Mouse (Mus musculus): ENCODE data around the gene Slc17a7. TPM values are rescaled to one million over a fixed set of nuclear protein-coding genes. Genes with fewer than 3 reads are reported as not detected.

Gene Slc17a7
- polyA plus RNA-seq, 1 experiment from 2014 or later: not detected

DNA sequence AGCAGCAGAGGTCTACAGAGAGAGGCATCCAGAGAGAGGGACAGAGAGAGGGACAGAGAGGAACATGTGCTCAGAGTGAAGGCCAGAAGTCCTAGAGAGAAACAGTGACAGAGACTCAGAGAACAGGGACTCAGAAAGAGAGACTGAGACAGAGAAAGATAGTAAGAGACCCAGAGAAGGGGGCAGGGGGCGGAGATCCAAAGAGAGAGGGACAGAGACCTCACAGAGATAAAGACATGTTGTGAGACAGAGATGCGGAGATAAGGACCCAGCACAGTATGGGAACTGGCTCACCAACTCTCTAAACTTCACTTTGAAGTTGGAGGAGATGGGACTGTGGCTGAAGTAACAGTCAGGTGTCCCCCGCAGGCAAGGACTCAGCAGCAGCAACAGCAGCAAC lies 28.4 kb upstream of the Slc17a7 start:
- Histone ChIP-seq H3K9me3 (no peaks in the 10 kb centered on the region), H3K4me1 (peaks cover 6% of the 10 kb centered on the region), H3K9ac (0 out of 2 replicates have a peak overlapping the region, but pooled peaks have one; percentile 40), H3K27me3 (replicated peaks) (no peaks in the 10 kb centered on the region), H3K27ac (no peak overlapping the region), H3K36me3 (no peaks in the 10 kb centered on the region), H3K4me2 (peak overlapping the region; percentile 67), H3K4me3 (replicated peaks) (peak overlapping the region; percentile 68)
- no peak for ATAC-seq (ENCODE audit: insufficient read depth, low FRiP score, low read depth)
- 80% methylated on average over 3 of the region's 3 CpGs for WGBS

DNA sequence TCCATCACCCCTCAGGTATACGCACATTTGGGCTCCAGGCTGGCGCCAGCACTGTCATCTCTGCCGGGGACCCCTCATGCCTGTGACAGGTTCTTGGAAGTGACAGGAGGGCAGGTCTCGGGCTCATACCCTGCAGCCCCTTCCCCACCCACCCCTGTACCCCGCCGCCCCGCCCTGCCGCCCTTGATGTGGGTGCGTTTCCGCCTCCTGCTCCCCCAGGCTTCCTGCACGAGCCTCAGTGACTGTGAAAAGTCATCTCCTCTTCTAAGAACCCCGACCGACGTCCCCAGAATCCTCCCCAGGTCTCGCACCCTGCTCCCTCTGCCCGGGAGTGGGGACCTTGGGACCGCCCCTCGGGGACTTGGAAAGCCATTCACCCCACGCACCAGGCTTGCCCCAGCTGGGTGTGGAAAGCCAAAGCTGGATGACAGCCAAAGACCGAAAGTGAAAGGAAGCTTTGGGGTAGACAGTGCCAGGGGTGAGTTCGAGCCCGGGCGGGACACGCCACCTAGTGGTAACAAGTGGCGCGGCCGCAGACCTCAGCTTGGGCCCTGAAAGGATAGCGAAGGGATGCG lies 27.7 kb upstream of the Slc17a7 start, which contains the start of the genes Gm45713 and Flt3l:
Gene Gm45713 (minus strand): TSS at position 239 of the 575 bp plus-strand sequence.
Gene Flt3l (minus strand): TSS at position 440 of the 575 bp plus-strand sequence.
- ATAC-seq (ENCODE audit: insufficient read depth, low FRiP score, low read depth): peak; percentile 80
- Histone ChIP-seq H3K4me1 (peaks cover 6% of the 10 kb centered on the region), H3K4me2 (peak within 1 kb of the TSS; percentile 67), H3K27me3 (replicated peaks) (no peaks in the 10 kb centered on the region), H3K4me3 (replicated peaks) (peak within 1 kb of the TSS; percentile 68), H3K36me3 (no peaks in the 10 kb centered on the region), H3K9me3 (no peaks in the 10 kb centered on the region), H3K27ac (0 out of 2 replicates have a peak within 1 kb of the TSS, but pooled peaks have one; percentile 45), H3K9ac (peak within 1 kb of the TSS; percentile 40; the same call in 1 of the 2 replicates)
- WGBS: 2% methylated on average over 29 of the region's 29 CpGs

DNA sequence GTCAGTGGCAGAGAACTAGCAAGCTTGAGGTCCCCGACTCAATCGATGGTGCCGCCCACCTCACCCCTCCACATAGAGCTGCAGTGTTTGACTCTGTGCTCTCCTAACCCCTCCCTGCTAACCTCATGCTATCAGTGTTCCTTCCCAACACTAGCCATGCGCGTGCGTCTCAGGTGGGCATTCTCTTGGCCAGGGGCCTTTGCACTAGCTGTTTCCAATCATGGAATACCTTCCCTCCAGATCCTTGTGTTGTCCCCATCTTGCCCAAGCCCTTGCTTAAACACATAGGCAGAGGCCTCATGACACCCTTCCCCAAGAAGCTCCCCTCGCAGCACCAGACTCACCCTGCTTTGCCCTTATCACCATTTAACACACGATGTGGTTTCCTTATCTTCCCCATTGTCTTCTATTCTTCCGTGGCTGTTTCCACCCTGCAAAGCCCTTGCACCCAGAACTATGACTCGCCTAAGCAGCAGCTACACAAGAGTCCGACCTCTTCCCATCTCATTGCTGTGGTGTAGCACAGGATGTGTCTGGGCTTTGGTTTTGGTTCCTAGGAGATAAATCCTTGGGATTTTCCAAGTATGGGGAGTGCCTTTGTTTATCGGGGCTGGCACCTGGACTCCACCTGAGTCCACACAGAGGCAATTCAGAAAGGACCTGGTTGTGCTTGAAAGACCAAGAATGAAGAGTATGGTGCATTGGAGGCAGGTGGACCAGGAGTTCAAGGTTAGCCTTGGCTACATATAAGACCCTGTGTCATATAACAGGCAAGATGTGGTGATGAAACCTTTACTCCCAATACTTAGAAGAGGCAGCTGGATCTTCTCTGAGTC lies 26.4 kb upstream of the Slc17a7 start:
- WGBS: 64% methylated on average over 12 of the region's 12 CpGs
- Histone ChIP-seq H3K4me3 (replicated peaks) (no peak overlapping the region), H3K36me3 (0 out of 2 replicates have a peak, but pooled peaks cover 8% of the 10 kb centered on the region), H3K4me1 (peaks cover 6% of the 10 kb centered on the region), H3K27me3 (replicated peaks) (no peaks in the 10 kb centered on the region), H3K9ac (no peak overlapping the region), H3K9me3 (no peaks in the 10 kb centered on the region), H3K4me2 (no peak overlapping the region), H3K27ac (no peak overlapping the region)
- no peak for ATAC-seq (ENCODE audit: insufficient read depth, low FRiP score, low read depth)

- Histone ChIP-seq H3K4me1 (peaks cover 6% of the 10 kb centered on the region), H3K27ac (no peak overlapping the region), H3K4me2 (no peak overlapping the region), H3K36me3 (0 out of 2 replicates have a peak, but pooled peaks cover 17% of the 10 kb centered on the region), H3K27me3 (replicated peaks) (no peaks in the 10 kb centered on the region), H3K9me3 (no peaks in the 10 kb centered on the region), H3K9ac (no peak overlapping the region), H3K4me3 (replicated peaks) (no peak overlapping the region)
- WGBS: 92% methylated on average over 1 of the region's 1 CpGs
- no peak for ATAC-seq (ENCODE audit: insufficient read depth, low FRiP score, low read depth)
Observed at GRCm38 (mm10) chr7:45138403-45138802, 25.3 kb upstream of the Slc17a7 start.

DNA sequence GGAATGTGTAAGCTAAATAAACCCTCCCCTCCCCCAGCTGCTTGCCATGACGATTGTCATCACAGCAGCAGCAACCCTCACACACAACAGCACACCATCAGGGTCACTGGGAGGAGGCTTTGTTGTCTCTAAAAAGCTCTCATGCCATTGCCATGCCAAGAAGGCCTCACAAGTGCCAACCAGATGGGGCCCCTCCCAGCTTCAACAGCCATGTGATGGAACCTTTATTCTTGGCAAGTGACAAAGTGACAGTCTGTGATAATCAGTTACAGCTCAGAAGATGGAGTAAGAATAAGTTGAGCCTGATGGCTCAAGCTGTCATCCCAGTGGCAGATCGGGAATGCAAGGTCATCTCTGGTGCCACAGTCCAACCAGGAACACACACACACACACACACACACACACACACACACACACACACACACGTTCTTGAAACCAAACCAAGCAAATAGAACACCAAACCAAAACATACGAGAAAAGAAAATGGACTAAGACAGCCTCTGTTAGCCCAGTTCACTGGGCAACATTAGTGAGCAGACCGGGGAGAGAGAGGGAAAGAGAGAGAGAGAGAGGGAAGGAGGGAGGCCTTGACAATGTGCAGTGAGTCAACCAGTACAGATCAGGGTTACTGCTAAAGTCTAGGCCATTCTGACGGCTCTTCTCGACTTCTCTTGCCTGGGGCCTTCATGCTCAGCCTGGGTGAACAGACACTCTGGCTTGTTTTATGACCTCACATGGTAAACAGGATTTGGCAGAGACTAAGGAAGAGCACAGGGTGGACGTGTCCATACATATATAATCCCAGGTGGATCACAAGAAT lies 23.6 kb upstream of the Slc17a7 start:
- no peak overlapping the region for H3K4me2 ChIP-seq
- no peak overlapping the region for H3K4me3 ChIP-seq (replicated peaks)
- 69% methylated on average over 8 of the region's 8 CpGs for WGBS
- H3K27ac ChIP-seq: no peak overlapping the region
- no peaks in the 10 kb centered on the region for H3K27me3 ChIP-seq (replicated peaks)
- no peaks in the 10 kb centered on the region for H3K9me3 ChIP-seq
- H3K9ac ChIP-seq: no peak overlapping the region
- H3K36me3 ChIP-seq: 0 out of 2 replicates have a peak, but pooled peaks cover 25% of the 10 kb centered on the region
- no peaks in the 10 kb centered on the region for H3K4me1 ChIP-seq
- no peak for ATAC-seq (ENCODE audit: insufficient read depth, low FRiP score, low read depth)

DNA sequence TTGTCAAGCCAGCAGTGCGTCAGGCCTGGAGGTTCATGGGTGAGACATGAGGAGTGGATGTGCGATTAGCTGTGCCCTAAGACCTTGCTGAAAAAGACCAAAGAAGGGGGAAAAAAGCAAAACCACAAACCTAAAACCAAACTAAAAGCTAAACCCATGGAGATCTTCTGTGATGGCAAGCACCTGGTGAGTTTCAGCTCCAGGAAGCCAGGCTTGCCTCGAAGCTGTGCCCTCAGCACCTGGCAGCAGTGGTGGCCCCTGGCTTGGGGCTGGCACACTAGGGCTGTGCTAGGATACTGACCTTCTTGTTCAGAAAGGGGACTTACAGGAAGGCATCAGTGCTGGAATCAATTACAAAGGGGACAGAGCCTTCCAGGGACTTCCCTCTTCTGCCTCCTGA lies 22.4 kb upstream of the Slc17a7 start:
- H3K9ac ChIP-seq: no peak overlapping the region
- no peaks in the 10 kb centered on the region for H3K4me1 ChIP-seq
- no peak for ATAC-seq (ENCODE audit: insufficient read depth, low FRiP score, low read depth)
- H3K9me3 ChIP-seq: no peaks in the 10 kb centered on the region
- no peak overlapping the region for H3K4me2 ChIP-seq
- H3K27ac ChIP-seq: no peak overlapping the region
- 89% methylated on average over 3 of the region's 3 CpGs for WGBS
- 0 out of 2 replicates have a peak, but pooled peaks cover 34% of the 10 kb centered on the region for H3K36me3 ChIP-seq
- H3K27me3 ChIP-seq (replicated peaks): no peaks in the 10 kb centered on the region
- H3K4me3 ChIP-seq (replicated peaks): no peak overlapping the region

DNA sequence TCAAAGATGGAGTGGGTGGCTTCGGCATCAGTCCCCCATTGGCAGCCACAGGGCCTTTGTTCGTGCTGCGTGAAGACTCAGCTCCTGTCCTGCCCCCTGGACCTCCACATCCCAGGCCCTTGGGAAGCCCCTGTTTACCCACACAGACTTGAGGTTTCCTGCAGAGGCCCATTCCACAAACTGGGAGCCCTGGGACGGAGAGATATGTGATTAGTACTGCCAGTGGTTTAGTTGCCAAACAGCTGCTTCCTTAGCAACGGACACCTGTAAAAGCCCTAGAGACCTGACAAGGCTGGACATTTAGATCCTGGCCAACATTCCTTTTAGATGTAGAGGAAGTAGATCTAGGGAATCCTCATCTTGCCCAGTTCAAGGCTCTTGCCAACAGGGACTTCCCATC lies 21.8 kb upstream of the Slc17a7 start:
- Histone ChIP-seq H3K36me3 (0 out of 2 replicates have a peak, but pooled peaks cover 40% of the 10 kb centered on the region), H3K27me3 (replicated peaks) (no peaks in the 10 kb centered on the region), H3K4me3 (replicated peaks) (no peak overlapping the region), H3K4me1 (no peaks in the 10 kb centered on the region), H3K4me2 (no peak overlapping the region), H3K27ac (no peak overlapping the region), H3K9me3 (no peaks in the 10 kb centered on the region), H3K9ac (no peak overlapping the region)
- WGBS: 87% methylated on average over 5 of the region's 5 CpGs
- no peak for ATAC-seq (ENCODE audit: insufficient read depth, low FRiP score, low read depth)

GRCm38 (mm10) chr7:45144368-45145174 lies 19.2 kb upstream of the Slc17a7 start:
- Histone ChIP-seq H3K9me3 (no peaks in the 10 kb centered on the region), H3K9ac (no peak overlapping the region), H3K27ac (no peak overlapping the region), H3K4me1 (no peaks in the 10 kb centered on the region), H3K36me3 (0 out of 2 replicates have a peak, but pooled peaks cover 43% of the 10 kb centered on the region), H3K4me2 (no peak overlapping the region), H3K27me3 (replicated peaks) (no peaks in the 10 kb centered on the region), H3K4me3 (replicated peaks) (no peak overlapping the region)
- 81% methylated on average over 13 of the region's 13 CpGs for WGBS
- no peak for ATAC-seq (ENCODE audit: insufficient read depth, low FRiP score, low read depth)

DNA sequence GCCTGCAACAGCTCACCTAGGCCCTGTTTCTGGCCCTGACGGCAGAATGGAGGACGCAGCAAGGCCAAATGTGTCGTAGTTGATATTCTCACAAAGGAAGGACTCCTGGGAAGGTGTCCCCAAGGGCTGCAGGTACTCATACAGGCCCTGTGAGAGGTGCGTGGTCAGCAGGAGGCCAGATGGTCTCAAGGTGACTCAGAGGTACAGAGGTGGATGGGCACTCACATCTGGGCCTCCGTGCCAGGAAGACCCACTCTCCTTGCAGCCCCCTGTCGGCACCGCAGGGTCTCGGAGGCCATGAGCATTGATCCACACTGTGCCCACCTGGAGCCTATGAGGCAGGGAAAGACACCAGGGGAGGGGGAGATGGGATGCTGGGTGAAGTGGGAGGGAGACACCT lies 18.3 kb upstream of the Slc17a7 start:
- H3K27me3 ChIP-seq (replicated peaks): no peaks in the 10 kb centered on the region
- H3K27ac ChIP-seq: no peak overlapping the region
- H3K36me3 ChIP-seq: 0 out of 2 replicates have a peak, but pooled peaks cover 43% of the 10 kb centered on the region
- peaks cover 1% of the 10 kb centered on the region for H3K4me1 ChIP-seq
- no peaks in the 10 kb centered on the region for H3K9me3 ChIP-seq
- H3K4me3 ChIP-seq (replicated peaks): no peak overlapping the region
- H3K4me2 ChIP-seq: no peak overlapping the region
- 93% methylated on average over 8 of the region's 8 CpGs for WGBS
- no peak for ATAC-seq (ENCODE audit: insufficient read depth, low FRiP score, low read depth)
- no peak overlapping the region for H3K9ac ChIP-seq

GRCm38 (mm10) chr7:45147267-45147666 lies 16.5 kb upstream of the Slc17a7 start:
- H3K27me3 ChIP-seq (replicated peaks): no peaks in the 10 kb centered on the region

GRCm38 (mm10) chr7:45147899-45148298 lies 15.8 kb upstream of the Slc17a7 start:
- WGBS: 86% methylated on average over 11 of the region's 11 CpGs
- Histone ChIP-seq H3K27me3 (replicated peaks) (no peaks in the 10 kb centered on the region), H3K9ac (no peak overlapping the region), H3K4me3 (replicated peaks) (no peak overlapping the region), H3K27ac (no peak overlapping the region), H3K4me2 (no peak overlapping the region), H3K4me1 (peaks cover 12% of the 10 kb centered on the region), H3K36me3 (0 out of 2 replicates have a peak, but pooled peaks cover 30% of the 10 kb centered on the region), H3K9me3 (no peaks in the 10 kb centered on the region)
- ATAC-seq (ENCODE audit: insufficient read depth, low FRiP score, low read depth): no peak

More at GRCm38 (mm10) chr7:45147267-45147666, 16.5 kb upstream of the Slc17a7 start:
- H3K4me1 ChIP-seq: peaks cover 12% of the 10 kb centered on the region
- WGBS: 94% methylated on average over 11 of the region's 11 CpGs
- H3K9ac ChIP-seq: no peak overlapping the region
- no peaks in the 10 kb centered on the region for H3K9me3 ChIP-seq
- 0 out of 2 replicates have a peak, but pooled peaks cover 35% of the 10 kb centered on the region for H3K36me3 ChIP-seq
- ATAC-seq (ENCODE audit: insufficient read depth, low FRiP score, low read depth): no peak
- no peak overlapping the region for H3K4me2 ChIP-seq
- H3K27ac ChIP-seq: no peak overlapping the region
- H3K4me3 ChIP-seq (replicated peaks): no peak overlapping the region

Data from stomach, embryonic 15.5 days (tissue).